23 mouse cellular contexts compared by ENCODE assay signal in genomic region chr9:122429058-122429649, GRCm38 (mm10).
DNase-seq lines count a peak whose midpoint lies in the region; ATAC-seq lines count a peak whose summit lies in the region.
"Had no signal": no experiment of that assay in that cellular context is flagged by ENCODE, and none has a peak within 500 bp of the region (broad histone marks: within the 10 kb centered on the region; RNA-seq: fewer than 3 reads in every experiment).

No protein-coding gene starts in this region.

- H3K4me3 ChIP-seq in heart, embryonic 12.5 days = no peak overlapping the region
- no peak overlapping the region for H3K4me3 ChIP-seq in limb, embryonic 12.5 days (replicated peaks)
- H3K4me3 ChIP-seq in limb, embryonic 10.5 days = no peak overlapping the region
- H3K4me3 ChIP-seq in limb, embryonic 13.5 days = no peak overlapping the region
- H3K4me3 ChIP-seq: embryonic facial prominence, embryonic 12.5 days; forebrain, embryonic 15.5 days; heart, adult 2 months; hindbrain, embryonic 15.5 days; kidney, embryonic 15.5 days; left cerebral cortex, adult 2 months; midbrain, embryonic 15.5 days had no signal

- DNase-seq in heart, adult 11 months = peak; percentile 83
- DNase-seq in limb, embryonic 10.5 days (ENCODE audit: low spot score) = no peak
- peak; percentile 35 for DNase-seq in Muller cell, postnatal 12 days (ENCODE audit: inconsistent ontology term)
- DNase-seq in c-Kit-positive CD71-positive TER-119-positive erythroid progenitor cells, embryonic 14.5 days (ENCODE audit: low spot score) = no peak
- DNase-seq: cerebellum, adult 9-10 months; gastrocnemius, postnatal 14 days; heart, adult 2 months; liver, postnatal 0 days; thymus, adult 18-20 months; thymus, postnatal 4 days had no signal

- no peak overlapping the region for H3K4me2 ChIP-seq in heart, embryonic 12.5 days
- H3K4me2 ChIP-seq in limb, embryonic 12.5 days = no peak overlapping the region
- H3K4me2 ChIP-seq in limb, embryonic 13.5 days (replicated peaks) = no peak overlapping the region
- H3K4me2 ChIP-seq: embryonic facial prominence, embryonic 12.5 days; forebrain, embryonic 15.5 days; hindbrain, embryonic 15.5 days; kidney, embryonic 15.5 days; liver, embryonic 11.5 days; midbrain, embryonic 15.5 days had no signal

- no peak overlapping the region for H3K27ac ChIP-seq in heart, embryonic 12.5 days (ENCODE audit: poor library complexity, severe bottlenecking)
- no peak overlapping the region for H3K27ac ChIP-seq in limb, embryonic 12.5 days
- H3K27ac ChIP-seq in limb, embryonic 10.5 days = no peak overlapping the region
- no peak overlapping the region for H3K27ac ChIP-seq in limb, embryonic 13.5 days
- H3K27ac ChIP-seq: embryonic facial prominence, embryonic 12.5 days; forebrain, embryonic 15.5 days; heart, adult 2 months; hindbrain, embryonic 15.5 days; kidney, embryonic 15.5 days; left cerebral cortex, adult 2 months; macrophage; midbrain, embryonic 15.5 days had no signal

- ATAC-seq in heart, embryonic 12.5 days (ENCODE audit: insufficient number of reproducible peaks, low FRiP score) = no peak
- ATAC-seq in limb, embryonic 12.5 days (ENCODE audit: insufficient number of reproducible peaks, insufficient read depth, low FRiP score, low TSS enrichment, low read depth) = 0 out of 2 replicates have a peak, but pooled peaks have one; percentile 41
- ATAC-seq in limb, embryonic 13.5 days (ENCODE audit: low FRiP score, low read depth) = 0 out of 2 replicates have a peak, but pooled peaks have one; percentile 40
- ATAC-seq: forebrain, embryonic 15.5 days; intestine, embryonic 16.5 days; liver, postnatal 0 days; lung, postnatal 0 days; midbrain, embryonic 15.5 days had no signal

- peaks cover 13% of the 10 kb centered on the region for H3K27me3 ChIP-seq in heart, embryonic 12.5 days (replicated peaks)
- H3K27me3 ChIP-seq in limb, embryonic 12.5 days = peaks cover 16% of the 10 kb centered on the region; the same call in 1 of the 2 replicates
- H3K27me3 ChIP-seq in limb, embryonic 10.5 days (ENCODE audit: low read depth, poor library complexity, severe bottlenecking) = no peaks in the 10 kb centered on the region
- H3K27me3 ChIP-seq in limb, embryonic 13.5 days = peaks cover 10% of the 10 kb centered on the region; the same call in 1 of the 2 replicates
- H3K27me3 ChIP-seq: embryonic facial prominence, embryonic 12.5 days; forebrain, embryonic 15.5 days; hindbrain, embryonic 15.5 days; kidney, embryonic 15.5 days; midbrain, embryonic 15.5 days had no signal

- H3K9ac ChIP-seq in heart, embryonic 12.5 days = no peak overlapping the region
- no peak overlapping the region for H3K9ac ChIP-seq in limb, embryonic 12.5 days (replicated peaks)
- H3K9ac ChIP-seq in limb, embryonic 13.5 days = no peak overlapping the region
- H3K9ac ChIP-seq: embryonic facial prominence, embryonic 12.5 days; forebrain, embryonic 15.5 days; hindbrain, embryonic 15.5 days; kidney, embryonic 15.5 days; liver, postnatal 0 days; midbrain, embryonic 15.5 days had no signal

- 80% methylated on average over 12 of the region's 12 CpGs for WGBS in heart, embryonic 12.5 days
- 52% methylated on average over 12 of the region's 12 CpGs for WGBS in limb, embryonic 12.5 days
- 84% methylated on average over 12 of the region's 12 CpGs for WGBS in limb, embryonic 10.5 days
- WGBS in limb, embryonic 13.5 days = 52% methylated on average over 12 of the region's 12 CpGs

- no peaks in the 10 kb centered on the region for H3K36me3 ChIP-seq in heart, embryonic 12.5 days
- H3K36me3 ChIP-seq in limb, embryonic 12.5 days = no peaks in the 10 kb centered on the region
- H3K36me3 ChIP-seq in limb, embryonic 10.5 days = no peaks in the 10 kb centered on the region
- no peaks in the 10 kb centered on the region for H3K36me3 ChIP-seq in limb, embryonic 13.5 days
- H3K36me3 ChIP-seq: embryonic facial prominence, embryonic 12.5 days; forebrain, embryonic 15.5 days; hindbrain, embryonic 15.5 days; kidney, embryonic 15.5 days; midbrain, embryonic 15.5 days had no signal

- H3K9me3 ChIP-seq in heart, embryonic 12.5 days (replicated peaks) = no peaks in the 10 kb centered on the region
- H3K9me3 ChIP-seq in limb, embryonic 12.5 days = no peaks in the 10 kb centered on the region
- no peaks in the 10 kb centered on the region for H3K9me3 ChIP-seq in limb, embryonic 10.5 days (replicated peaks)
- H3K9me3 ChIP-seq in limb, embryonic 13.5 days = no peaks in the 10 kb centered on the region
- H3K9me3 ChIP-seq: embryonic facial prominence, embryonic 12.5 days; forebrain, embryonic 15.5 days; hindbrain, embryonic 15.5 days; kidney, embryonic 15.5 days; midbrain, embryonic 15.5 days had no signal

- no peaks in the 10 kb centered on the region; the same call in 1 of the 2 replicates for H3K4me1 ChIP-seq in heart, embryonic 12.5 days (replicated peaks)
- peaks cover 8% of the 10 kb centered on the region for H3K4me1 ChIP-seq in limb, embryonic 12.5 days (replicated peaks)
- H3K4me1 ChIP-seq in limb, embryonic 10.5 days = peaks cover 13% of the 10 kb centered on the region
- H3K4me1 ChIP-seq in limb, embryonic 13.5 days = peaks cover 11% of the 10 kb centered on the region
- H3K4me1 ChIP-seq: forebrain, embryonic 15.5 days; hindbrain, embryonic 15.5 days; midbrain, embryonic 15.5 days had no signal

Comparison
In these comparisons a context has a peak if more than half of its experiments do, and no peak if none do; other contexts are left out.
1. DNase-seq: peak in heart, adult 11 months (single experiment) and Muller cell, postnatal 12 days (single experiment); none in limb, embryonic 10.5 days (single experiment) and c-Kit-positive CD71-positive TER-119-positive erythroid progenitor cells, embryonic 14.5 days (single experiment).